Mouse (Mus musculus) layer of hippocampus, postnatal 36 days (tissue): ENCODE measurements around the gene Ccdc141. TPM values are rescaled to one million over a fixed set of nuclear protein-coding genes. Genes with fewer than 3 reads are reported as not detected.
A peak's percentile ranks its signal among the peaks of the same experiment; 100 is the strongest.

Experiments
- DNase-seq, 2 experiments: peaks; one replicate each; pipeline ENCODE4 v3.0.0; 2022
- total RNA-seq, 2 experiments: library from RNA; stranded (reverse); gene quantifications; 2 replicates each; pipeline ENCODE4 v1.2.3; 2021

Gene Ccdc141
- total RNA-seq, 2 experiments from 2014 or later, result 27.4 to 32.7 TPM

DNA sequence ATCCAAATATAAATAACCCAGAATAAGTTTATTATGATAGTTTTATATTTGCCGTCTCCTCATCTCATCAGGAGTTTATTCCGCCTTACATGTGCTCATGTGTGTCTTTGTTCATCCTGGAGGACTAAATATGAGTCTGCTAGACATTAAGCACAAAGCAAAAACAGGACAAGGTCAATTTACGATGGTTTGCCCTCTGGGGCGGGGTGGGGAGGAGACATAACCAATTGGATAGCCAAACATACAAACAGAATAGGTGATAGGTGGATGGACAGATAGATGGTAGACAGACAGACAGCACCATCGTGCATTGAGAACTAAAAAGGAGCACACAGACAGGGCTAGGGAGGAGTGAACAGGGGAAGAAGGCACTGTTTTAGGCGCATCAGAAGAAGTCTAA, 3.4 kb upstream of the Ccdc141 start:
- DNase-seq, result no peak

DNA sequence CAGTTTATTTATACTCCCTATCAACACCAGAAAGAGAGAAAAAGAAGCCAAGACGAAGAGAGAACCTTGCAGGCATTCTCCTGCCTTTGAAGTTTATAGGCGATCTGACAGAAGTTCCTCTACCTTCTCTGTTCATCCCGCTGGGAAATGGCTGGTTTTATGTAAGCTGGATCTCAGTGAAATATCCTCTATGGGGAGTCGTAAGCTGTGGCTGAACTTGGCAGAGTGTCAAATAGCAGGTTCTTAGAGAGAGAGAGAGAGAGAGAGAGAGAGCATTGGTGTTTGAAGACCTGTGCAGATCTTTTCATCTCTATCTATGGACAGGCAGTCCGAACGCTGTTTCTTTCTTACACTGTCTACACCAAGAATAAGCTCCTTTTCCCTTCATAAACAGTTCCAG, 2.9 kb upstream of the Ccdc141 start:
- no peak for DNase-seq

DNA sequence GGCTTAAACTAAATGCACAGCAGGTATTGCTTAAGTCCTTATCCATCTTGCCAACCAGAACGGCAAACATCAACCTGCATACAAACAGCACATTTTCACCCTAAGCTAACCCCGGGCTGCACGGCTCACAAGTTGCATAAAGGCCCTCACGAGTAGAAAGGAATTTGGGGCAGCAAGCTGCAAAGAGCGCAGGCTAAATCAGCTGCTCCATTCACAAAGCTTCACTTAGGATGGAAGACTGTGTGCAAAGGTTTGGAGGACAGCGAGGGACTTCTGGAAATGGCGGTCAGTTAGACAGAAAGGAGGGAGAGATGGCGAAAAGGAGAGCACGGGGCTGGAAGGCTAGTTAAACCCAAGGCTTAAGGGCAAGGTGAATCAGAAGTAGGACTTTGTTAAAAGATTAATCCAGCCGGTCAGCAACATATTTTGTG, 1.8 kb upstream of the Ccdc141 start:
- DNase-seq, result peak in 1 of 2 experiments; percentile 13

DNA sequence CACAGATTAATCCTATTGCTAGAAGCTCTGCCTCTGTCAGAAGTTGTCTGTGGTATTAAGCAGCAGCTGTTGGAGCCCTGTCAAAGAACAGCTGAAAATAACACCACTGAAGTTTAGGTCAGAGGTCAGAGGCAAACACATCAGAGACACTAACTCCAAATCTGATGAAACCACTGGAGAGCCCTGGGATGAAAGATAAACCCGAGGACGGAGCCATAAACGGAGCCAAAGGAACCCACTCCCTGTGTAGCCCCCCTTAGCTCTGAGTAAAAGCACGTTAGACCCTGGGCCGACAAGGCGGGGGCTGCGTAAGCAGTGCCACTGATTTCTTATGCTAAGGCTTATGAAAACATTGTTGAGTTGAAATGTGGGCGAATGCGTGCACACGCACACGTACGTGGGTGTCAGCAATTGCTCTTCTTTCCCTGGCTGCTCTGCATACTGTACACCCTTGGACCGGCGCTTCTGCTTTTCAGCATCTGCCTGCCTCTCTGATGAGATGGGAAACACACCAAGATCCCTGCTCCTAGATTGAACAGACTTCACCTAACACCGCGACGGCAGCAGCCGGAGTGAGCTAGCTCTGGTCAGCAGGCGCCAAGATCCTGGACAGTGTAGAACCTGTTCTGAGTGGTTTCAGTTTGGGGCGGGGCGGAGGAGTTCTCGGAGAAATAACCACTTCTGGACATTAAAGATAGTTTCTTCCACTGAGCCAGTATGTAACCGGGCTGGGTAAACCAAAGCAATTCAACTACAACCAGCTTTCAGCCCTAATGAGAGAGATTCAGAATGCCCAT, 1.2 kb upstream of the Ccdc141 start:
- peak; percentile 23 to 26 for DNase-seq

DNA sequence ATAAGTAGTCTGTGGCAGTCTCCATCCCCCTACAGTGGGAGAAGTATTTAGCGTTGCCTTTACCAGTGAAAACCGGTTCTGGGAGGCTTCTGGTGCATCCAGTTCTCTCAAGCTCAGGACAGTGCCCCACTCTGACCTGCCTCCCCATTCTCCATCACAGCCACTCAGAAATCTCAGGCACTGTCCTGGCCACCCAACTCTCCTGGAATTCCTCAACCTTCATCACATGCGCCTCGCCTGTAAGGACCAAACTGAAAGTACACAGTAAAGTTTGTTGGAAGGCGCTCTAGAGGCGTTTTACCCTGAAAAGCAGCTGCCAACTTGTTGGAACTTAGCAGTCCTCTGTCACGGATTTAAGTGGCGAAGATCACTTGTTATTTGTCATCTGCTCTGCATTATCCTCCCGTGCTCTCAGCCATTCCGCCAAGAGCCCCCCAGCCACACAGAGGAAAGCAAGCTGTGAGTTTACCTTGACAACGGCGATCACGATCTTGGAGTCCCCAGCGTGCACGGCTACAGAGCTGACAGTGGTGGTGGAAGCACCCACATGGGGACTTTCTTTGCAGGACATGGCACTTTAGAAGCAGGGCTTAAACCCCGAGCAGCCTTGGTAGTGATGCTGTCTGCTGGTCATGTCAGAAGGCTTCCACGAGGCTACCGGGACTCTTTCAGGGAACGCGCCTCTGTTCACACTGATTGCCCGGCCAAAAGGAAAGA, 362 bp downstream of the Ccdc141 start:
- DNase-seq, result no peak

DNA sequence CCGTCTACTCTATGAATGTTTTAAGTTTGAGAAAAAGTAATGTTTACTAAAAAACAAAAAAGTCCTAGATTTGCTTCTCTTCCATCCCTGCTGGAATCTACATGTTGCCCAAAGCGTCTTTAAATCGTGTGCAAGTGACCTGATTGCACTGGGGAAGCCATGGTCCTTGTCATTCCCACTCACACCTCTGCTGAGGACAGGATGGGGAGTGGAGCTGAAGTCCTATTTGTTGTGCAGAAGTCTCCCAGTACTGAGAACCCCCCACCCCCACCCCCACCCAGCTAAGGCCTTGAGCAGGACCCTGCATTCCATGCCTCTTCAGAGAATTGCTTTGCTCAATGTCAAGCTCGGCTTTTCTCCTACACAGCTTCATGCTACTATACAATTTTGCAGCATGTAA, 1.2 kb downstream of the Ccdc141 start:
- no peak for DNase-seq

DNA sequence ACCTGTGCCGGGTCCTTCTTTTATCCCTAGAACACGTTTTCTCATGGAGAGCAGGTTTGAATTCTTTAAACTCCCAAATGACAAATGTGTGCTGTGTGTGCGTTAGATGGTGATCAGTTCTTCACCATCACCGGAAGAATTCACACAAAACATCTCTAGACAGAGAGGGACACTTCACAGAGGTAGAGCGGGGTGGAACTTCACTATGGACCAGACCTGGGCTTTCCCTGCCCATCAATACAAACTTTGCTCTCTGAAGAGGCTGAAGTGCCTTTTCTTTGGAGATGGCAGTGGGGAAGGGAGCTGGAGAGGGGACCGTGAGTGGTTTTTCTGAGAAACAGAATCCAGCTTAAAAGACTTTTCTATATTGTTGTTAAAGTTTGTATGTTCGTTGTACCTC, 1.7 kb downstream of the Ccdc141 start:
- DNase-seq, result no peak

DNA sequence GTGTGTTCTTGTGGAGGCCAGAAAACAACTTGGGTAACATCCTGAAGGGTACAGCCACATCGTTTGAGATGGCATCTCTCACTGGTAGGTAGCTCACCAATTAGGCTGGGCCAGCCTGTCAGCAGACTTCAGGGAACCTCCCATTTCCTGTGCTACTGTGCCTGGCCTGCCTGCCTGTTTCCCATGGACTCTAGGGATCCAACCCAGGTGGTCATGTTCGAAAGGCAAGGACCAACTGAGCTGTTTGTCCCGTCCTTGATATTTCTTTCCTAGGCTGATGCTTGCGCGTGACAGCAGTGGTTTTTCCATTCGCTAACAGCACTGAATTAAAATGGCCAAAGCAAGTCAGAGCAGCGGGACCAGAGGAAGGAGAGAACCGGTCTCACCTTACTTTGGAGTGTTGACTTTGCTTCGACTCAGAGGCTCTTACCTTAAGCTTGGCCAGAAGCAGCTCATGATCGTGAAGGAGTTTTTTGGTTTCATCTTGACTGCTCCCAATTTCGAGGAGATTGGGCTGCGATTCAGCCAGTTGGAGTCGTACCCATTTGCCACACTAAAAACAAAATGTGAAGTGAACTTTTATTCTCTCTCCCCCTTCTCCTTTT, 2.3 kb downstream of the Ccdc141 start:
- DNase-seq, result no peak

DNA sequence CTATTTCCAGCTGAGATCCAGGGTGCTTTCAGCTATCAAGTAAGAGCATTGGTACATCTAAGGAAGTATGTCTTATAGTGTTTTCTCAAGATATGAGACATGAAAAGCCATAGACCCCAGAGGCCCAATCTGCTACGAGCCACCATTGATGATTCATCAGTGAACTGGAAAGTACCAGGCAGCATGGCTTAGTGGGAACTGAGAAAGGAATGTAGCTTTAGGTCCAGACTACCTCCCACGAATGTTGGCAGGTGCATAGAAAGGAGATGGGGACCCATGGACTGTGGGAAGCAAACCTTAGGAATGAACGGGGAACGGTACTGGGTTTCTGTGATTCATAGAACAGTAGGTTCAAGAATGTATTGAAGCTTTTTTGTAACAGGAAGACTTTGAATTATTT, 4.1 kb downstream of the Ccdc141 start:
- no peak for DNase-seq

DNA sequence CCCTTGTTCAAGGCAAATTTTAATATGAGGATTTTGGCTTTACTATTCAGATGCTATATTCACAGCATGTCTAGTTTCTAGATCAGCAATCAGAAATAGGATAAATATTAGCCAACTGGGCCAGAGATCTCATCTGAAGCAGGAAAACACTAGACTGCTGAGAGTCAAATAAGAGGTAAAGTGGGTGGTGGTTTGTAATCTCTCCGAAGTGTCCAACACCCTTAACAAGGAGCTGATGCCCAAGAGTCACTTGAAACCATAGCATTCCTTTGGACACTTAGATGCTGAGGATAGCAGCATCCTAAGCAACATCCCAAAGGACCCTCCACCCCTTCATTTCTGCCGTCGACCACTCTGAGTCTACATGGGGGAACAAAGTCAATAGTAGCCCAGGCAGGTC, 5.8 kb downstream of the Ccdc141 start:
- DNase-seq, result no peak

DNA sequence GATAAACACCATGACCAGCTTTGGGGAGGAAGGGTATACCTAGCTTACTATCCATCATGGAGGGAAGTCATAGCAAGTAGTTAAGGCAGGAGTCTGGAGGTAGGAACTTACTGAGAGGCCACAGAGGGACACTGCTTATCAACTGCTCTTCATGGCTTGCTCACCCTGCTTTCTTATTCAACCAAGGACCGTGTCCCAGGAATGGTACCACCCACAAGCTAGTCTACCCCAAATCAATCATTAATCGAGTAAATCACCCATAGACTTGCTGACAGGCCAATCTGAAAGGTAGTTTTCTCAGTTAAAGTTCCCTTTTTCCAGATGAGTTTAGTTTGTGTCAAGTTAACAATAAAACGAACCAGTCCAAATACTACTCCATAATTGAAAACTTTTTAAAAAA, 7.1 kb downstream of the Ccdc141 start:
- DNase-seq, result no peak

DNA sequence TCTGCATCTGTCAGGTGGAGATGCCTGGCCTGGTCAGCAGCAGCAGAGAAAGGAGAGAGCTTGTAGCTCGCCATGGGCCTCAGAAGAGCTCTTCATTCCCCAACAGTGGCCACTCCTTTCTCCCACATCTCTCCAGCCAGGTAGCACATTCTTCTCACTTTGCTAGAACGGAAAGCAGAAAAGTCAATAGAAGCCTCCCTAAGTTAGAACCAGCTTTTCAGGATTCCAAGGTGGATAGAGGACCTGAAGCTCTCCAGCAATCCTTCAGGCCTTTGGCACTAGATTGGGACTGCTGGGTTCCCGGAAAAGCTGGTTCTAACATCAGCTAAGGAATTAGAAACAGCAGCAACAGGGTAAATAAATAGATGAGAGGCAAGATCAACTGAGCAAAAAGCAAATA, 8.3 kb downstream of the Ccdc141 start:
- DNase-seq, result no peak

DNA sequence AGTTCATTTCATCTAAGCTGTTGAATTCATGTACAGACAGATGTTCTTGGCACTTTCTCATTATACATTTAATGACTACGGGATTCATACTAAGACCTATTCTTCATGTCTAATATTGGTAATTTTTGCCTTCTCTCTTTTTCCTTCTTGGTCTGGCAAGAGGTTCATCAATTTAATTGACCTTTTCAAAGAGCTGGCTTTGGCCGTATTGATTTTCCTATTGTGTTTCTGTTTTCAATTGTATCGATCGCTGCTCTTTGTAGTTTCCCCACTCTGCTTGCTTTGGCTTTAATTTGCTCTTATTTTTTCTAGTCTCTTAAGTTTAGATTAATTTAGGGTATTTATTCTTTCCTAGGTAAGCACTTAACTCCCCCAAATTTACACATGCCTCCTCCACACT, 12.9 kb downstream of the Ccdc141 start:
- no peak for DNase-seq

DNA sequence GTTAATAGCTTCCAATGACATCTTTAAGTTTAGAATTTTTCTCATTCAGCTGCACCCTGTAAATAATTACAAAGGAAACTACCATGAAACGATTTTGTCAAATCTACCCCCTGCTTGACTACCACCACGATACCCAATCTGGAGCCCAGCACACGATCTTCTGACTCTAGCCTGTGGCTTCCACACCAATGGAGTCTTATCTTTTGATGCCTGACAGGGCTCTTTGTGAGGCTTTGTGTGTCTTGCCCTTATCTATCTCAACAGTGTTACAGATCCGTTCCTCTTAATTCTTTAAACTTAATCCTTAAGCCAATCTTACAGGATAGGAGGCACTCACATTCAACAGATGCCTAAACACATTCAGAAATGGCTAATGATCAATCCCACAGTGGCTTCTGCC, 16.4 kb downstream of the Ccdc141 start:
- no peak for DNase-seq

DNA sequence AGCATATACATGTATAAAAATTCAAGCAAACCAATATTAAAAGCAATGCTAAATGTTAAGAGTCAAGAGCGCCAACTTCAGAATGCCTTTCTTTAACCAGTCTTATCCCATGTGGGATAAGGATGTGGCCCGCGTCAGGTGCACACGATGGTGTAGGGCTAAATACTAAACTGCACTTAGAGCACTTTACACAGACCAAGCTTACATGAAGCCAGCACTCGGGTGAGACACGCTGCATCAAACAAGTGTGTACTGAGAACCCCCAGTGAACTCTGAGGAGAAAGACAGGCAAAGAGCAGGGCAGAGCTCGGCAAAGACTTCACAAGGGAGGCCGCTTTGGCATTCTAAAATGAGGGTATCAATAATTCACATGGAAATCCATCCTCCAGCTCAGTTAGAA, 19.2 kb downstream of the Ccdc141 start:
- DNase-seq, result no peak

DNA sequence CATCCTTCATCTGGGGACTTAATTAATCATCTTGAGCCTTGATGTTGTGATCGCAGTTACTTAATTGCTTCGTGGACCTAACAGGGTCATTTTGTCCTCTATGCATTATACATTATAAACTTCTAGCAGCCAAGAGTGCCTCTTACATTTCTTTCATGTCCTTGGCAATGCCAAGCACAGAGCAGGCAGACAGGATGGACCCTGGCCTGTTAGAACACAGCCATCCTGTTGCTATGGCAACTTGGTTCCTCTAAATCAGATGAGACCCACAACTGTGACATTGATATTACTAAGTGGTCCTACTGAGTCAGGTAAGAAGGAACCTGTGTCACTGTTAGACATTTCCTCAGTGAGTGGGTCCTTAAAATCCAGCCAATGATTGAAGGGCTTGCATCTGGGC, 20.9 kb downstream of the Ccdc141 start:
- no peak for DNase-seq

DNA sequence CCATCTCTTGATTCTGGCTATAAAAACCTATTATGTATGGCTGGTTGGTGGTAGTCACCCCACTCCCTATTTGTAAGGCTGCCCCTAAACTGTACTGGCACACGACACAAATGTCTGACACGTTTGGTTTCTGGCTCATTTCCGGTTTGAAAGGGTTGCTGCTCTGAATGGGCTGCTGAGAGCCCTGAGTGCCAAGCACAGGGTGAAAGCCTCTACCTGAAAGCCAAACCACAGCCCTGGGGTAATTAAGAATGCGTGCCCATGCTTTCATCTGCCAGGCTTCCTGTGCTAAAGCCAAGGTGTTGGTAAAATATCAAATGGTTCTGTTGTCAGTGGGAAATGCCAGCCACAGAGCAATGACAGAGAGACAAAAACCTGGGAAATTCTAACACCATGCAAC, 22.2 kb downstream of the Ccdc141 start:
- peak in 1 of 2 experiments; percentile 9 for DNase-seq

DNA sequence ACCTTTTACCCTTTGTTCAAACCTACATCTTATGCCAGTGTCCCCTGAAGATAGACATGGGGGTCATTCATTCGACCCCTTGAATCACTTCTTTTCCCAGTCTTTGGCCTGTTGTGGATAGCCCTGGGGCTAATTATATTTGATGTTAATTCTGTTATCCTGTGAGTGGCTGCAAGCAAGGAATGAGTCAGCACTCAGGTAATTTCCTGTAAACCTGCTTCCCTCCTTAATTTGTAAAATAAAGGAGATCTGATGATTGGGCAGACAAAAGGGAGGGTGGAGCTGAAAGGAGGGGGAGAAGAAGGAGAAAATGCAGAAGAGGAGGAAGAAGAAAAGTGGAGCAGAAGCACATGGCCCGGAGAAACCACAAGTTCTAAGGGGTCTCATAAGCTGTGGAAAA, 23.5 kb downstream of the Ccdc141 start:
- DNase-seq, result no peak

DNA sequence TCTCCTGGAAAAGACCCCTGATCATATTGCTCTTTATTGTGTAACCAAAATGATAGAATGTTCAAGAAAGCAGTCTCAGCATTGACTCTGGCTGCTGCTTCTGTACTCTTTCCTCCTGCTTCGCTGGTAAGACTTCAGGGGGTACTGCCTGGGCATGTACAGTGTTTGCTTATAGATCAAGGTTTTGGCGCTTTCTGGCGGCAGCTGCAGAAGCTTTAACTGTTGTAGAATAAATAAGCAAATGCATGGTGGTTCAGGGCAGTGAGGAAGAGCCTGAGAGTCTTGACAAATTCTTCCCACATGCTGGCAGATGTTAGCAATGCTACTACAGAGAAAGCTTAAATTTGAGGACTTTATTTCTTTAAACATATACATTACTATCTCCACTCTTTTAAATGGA, 24.1 kb downstream of the Ccdc141 start:
- no peak for DNase-seq

DNA sequence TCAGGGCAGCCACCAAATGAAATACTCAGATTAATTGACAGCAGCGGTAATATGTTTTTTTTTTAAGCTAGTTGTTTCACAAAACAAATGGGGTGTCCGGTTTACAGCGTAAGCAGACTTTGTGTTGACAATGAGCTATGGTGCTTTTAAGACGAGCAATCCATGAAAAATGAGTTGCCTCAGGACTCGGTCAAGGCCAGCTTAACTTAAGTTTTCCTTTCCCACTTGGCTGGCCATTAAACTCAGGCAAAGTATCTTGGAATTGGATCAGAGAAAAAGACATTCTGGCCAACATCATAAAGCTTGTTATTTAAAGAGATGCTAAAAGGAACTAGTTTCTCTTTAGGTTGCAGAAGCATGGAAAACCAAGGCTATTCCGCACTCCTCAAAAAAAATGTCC, 26.9 kb downstream of the Ccdc141 start:
- no peak for DNase-seq

DNA sequence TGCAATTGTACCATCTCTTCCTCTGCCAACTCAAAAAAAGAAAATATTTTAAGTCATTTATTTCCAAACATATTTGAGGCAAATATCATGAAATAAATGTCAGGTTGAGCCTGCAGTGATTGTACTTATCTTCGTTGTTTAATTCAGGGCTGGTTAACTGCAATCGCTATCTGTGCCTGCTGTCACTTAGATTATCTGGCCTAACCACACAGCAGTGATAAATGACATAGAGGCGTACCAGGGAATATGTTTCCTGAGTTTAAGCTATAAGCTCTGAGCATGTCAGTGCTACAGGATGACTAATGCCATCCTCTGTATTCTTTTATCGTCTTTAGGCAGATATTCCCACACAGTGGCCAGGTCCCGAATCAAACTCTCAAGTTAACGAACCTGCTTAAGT, 31.6 kb downstream of the Ccdc141 start:
- no peak for DNase-seq

DNA sequence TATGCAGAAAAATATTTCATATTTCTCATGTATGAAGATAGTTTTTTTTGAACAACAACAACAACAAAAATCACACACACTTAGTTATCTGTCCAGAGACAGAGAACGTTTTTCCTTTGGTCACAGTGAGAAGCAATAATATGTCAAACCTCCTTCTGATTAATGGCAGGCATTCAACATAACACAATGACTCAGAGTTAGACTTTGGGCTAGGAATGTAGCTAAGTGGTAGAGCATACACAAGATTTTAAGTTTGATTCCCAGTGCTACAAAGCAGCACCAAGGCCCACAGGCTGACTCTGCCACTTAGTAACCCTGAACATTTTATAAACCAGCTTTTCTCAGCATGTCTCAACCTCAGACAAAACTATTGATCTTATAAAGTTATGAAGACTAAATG, 35.5 kb downstream of the Ccdc141 start:
- DNase-seq, result no peak

DNA sequence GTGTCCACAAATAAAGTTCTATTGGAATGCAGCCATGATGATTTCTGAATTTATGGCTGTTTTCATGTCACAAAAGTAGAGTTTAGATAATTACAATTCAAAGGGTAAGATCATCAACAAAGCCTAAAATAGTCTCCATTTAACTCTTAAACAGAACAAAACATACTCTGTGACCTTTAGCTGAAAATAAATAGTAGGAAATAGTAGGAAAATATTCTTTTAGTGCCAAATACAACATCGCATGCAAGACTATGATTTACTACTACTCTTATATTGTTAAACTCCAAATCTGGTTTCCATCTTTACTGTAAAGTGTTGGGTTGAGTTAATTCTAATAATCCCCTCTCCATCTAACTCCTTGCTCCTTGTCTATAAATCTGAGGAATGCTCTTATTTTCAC, 37.0 kb downstream of the Ccdc141 start:
- no peak for DNase-seq

DNA sequence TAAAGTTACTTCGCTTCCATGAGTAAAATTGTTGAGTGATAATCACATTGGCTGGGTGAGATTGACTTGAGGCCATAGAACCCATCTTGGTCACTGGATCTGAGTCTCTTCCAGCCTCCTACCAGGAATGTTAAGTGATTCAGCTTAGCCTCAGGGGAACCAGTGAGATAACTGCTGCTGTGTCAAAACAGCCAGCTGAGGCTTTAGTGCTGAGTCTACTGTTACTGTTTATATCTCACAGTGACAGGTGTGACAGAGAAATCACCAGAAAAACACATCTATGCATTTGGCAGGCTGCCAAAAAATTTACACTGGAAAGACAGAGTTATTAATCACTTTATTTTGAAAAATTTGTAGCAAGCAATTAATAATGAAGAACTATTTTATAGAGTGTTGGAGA, 43.5 kb downstream of the Ccdc141 start:
- no peak for DNase-seq
